Mouse (Mus musculus) urinary bladder, postnatal 36 days (tissue): ENCODE data around the gene Dock2.

Experiments used
- DNase-seq, 2 experiments: peaks; one replicate each; pipeline ENCODE4 v3.0.0; 2022; ENCODE audit warnings: low spot score in 2 of 2, mixed read lengths in 1 of 2

Dock2 gene

GRCm38 (mm10) chr11:34348287-34348918 is 435.3 kb downstream of the Dock2 start:
- peak in 1 of 2 experiments; percentile 13 for DNase-seq

DNA sequence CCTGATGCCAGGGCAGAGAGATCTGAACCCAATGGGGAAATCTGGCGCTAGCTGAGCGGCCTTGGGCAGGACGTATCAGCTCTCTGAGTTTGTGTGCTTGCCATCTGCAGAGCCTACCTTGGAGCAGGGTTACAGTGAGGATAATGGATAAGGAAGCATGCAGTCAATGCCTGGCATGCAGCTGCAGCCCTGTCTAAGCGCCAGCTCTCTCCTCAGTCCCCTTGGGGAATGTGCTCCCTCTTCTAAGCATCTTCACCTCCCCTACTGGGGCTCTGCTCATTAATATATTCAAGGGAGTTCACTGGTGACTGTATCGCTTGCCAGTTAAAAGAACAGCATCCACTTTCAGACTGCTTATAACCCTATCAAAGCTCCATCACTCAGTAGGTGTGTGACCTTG is 439.4 kb downstream of the Dock2 start:
- DNase-seq = no peak

GRCm38 (mm10) chr11:34343742-34344307 is 439.9 kb downstream of the Dock2 start:
- DNase-seq = no peak

- no peak for DNase-seq
Measured at GRCm38 (mm10) chr11:34339693-34340092, 444.0 kb downstream of the Dock2 start.

DNA sequence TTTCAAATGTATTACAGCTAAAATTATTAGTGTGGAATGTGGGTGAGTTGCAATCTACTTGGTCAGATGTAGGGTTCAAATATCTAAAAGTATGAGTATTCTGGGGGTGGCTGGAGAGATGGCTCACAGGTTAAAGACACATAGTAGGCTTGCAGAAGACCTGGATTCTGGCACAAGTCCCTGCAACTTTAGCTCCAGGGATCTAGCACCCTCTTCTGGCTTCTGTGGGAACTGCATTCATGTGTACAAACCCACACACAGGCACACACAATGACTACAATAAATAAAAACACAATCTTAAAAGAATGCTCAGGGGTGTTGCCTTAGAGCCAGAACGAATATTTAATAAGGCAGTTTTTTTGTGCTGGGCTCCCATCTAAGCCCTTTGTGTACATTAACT is 445.8 kb downstream of the Dock2 start:
- DNase-seq = no peak

- DNase-seq = no peak
Measured at GRCm38 (mm10) chr11:34332344-34333031, 451.2 kb downstream of the Dock2 start.

DNA sequence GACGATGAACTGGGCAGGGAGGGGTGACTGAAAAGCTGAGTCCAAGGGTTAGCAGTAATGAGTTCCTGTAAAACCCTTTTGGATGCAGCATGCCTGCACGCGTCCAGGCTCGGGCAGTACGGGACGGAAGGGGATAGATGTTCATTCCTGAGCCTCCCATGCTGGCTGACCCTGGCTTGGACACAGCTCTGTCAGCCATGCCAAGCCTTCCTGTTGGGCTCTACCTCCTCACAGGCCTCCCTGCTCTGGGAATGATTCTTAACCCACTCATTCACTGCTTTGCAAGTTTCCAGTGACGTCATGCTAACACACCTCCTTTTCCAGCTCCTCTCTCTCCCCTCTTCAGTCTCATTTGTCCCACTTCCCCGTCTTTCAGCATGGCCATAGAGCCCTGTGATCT is 460.0 kb downstream of the Dock2 start:
- no peak for DNase-seq

DNA sequence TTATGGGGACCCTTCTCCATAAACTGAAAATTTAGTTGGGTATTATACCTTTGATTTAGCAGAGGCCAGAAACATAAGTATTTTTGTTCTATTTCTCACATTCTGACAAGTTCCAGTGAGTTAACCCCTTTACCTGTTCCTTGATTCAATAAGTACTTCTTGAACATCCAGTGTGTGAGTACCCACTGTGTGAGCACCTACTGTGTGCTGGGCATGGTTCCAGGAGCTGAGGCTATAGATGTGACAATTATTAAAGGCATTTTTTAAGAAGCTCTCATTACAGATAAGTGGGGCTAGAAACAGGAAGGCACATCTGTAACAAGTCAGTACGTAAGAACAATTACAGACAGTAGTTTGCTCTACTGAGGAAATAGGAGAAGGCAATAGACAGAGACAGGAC is 464.4 kb downstream of the Dock2 start:
- DNase-seq = no peak

DNA sequence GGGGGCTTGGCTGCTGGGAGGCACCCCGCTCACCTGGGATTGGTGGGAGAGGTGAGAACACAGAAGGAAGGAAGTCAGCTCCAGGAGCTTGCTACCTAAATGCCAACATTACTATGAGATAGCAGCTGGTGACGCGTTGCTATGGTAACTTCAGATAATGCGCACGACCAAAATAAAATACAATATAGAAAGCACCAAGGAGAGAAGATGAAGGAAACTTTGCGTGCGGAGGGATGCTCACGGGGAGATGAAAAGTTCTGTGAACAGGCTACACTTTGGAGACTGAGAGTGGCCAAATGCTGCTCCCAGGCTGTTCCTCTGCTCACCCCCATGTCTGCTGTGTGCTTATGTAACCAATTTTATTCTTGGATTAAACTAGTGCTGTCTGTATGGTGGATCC is 466.7 kb downstream of the Dock2 start:
- DNase-seq = no peak

DNA sequence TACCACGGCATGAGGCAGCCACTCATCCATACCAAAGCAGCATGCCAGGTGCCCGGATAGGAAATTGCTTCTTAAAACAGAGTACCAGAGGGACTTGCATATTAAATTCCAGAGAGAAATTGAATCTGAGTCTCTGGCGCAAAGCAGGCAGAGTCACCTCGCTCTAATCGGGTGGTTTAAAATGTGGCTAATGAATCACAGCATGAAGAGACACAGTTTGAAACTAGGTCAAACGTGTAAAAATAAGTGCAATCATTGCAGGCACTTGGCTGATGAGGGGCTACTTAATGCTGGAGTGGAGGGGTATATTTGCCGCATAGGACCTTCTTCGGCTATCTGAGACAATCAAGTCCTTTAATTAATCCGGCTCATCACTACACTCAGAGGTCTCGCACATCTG is 467.5 kb downstream of the Dock2 start:
- no peak for DNase-seq

DNA sequence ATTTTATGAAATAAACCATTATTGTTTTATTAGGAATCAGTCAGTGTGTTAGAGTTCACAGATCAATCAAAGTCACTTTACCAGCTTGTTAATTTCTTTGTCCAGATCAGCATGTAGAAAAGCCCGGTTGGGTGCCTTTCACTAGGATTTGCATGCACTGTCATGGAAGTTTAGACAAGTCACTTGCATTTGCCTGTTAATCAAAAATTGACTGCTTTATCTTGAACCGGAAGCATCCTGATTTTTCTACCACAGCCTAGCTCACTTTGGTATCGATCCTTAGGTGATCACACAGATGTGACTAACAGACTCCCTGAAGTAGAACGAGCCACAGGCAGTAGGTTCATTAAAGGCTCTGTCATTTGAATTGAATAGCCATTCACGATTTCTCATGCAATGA is 468.3 kb downstream of the Dock2 start:
- DNase-seq = no peak

DNA sequence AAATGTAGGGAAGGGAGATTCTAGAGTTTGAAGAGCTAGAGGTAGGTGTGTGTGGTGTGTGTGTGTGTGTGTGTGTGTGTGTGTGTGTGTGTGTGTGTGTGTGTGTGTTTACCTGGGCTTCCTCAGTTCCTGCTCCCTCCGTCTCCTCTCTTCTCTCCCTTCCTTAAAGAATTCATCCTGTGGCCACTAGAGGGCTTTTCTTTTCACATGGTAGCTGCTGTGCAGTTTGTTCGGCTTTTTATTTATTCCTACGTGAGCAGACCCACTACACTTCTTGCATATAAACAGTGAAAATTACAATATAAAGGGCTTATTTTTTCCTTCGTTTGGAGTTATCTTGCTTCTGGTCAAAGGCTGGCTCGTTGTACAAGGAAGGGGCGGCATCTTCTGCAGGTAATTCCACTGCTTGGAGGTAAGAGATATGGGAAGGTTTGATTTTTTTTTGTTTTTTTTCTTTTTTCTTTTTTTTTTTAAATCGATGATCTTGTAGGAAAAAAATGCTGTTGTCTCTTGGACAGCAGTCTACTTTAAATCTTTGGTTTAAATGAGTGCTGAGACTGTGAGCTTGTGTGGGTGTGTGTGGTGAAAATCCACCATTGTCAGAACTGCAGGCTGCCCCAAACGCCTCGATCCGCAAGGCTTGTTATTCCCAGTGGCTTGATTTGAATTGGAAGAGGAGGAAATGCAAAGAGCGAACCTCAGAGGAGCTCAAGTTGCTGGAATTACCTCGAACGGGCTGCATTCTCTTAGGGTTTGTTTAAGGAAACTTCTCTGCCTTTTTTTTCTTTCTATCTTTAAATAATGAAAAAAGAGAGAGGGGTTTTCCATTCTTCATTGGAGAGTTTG is 468.9 kb downstream of the Dock2 start, which contains the start of gene Fam196b:
TSS of gene Fam196b (plus strand) at position 289 of the 846 bp plus-strand sequence.
- DNase-seq = no peak

- DNase-seq = no peak
Measured at GRCm38 (mm10) chr11:34312208-34312607, 471.5 kb downstream of the Dock2 start.

DNA sequence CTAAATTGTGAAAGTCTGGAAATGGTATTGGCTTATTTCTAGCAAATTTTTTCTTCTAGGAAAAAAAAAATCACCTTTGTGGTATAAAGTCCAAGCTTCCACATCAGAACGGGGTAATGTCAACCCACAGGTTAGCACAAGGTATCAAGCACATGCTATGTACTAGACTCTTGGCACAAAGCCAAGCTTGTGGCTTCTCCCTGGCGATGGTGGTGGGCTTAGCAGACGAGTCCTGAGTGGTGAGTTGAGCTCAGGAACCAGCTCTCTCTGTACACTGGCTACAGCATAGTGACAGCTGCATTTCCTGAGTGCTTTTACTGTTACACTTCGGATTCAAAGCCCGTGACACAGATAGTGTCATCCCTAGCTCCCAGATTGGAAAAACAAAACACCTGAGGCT is 472.0 kb downstream of the Dock2 start:
- DNase-seq = no peak

DNA sequence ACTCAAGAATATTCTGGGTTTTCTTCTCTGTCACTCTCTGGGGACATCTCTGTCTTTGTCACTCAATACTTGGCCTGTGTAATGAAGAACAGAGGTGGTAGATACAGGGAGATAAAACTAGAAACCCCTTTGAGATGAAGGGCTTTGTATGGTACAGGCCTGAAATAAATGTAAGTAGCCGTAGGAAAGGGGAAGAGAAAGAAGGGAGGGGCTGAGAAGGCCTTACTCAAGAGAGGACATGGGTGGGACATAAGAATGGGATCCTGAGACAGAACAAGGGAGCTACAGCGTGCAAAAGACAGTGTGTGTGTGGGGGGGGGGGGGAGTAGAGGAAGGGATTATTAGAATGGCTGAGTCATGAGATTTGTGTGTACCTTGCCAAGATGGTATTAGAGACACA is 474.3 kb downstream of the Dock2 start:
- DNase-seq = no peak

GRCm38 (mm10) chr11:34308731-34309130 is 475.0 kb downstream of the Dock2 start:
- no peak for DNase-seq

GRCm38 (mm10) chr11:34306231-34306630 is 477.5 kb downstream of the Dock2 start:
- DNase-seq = no peak

DNA sequence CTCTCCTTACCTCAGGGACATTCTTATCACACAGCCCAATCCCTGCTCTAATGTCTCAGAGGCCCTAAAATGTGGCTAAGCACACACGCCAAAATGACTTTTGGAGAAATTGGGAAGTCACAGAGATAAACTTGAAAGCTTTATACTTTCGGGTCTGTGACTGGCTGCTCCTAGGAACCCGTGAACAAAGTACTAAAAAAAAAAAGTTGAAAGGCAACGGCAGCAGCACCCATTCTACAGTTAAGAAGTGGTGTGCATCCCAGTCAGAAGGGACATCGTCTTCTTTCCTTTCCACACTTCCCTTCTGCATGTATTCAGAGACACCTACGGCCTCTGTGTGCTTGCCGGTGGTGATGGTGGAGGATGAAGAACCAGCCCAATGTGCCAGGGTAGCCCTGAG is 483.6 kb downstream of the Dock2 start:
- DNase-seq = no peak

GRCm38 (mm10) chr11:34299550-34299949 is 484.1 kb downstream of the Dock2 start:
- DNase-seq = no peak

GRCm38 (mm10) chr11:34297698-34298378 is 485.9 kb downstream of the Dock2 start:
- DNase-seq = no peak

DNA sequence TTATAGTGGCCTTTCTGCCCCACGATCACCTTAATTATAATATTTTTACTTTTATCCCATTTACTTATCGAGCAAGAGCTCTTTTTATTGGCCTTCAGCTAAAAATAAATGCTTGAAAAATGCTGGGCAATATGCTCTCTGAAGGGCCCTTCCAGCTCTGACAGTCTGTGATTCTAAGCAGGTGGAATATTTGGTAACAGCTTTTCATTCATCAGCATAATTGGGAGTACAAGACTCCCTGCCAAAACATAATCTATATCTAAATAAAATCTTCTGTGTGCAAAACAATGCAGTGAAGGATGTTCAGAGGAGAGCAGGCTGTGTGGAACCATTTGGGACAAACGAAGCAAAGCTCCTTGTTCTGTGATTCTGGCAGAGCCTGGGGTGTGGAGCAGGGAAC is 492.4 kb downstream of the Dock2 start:
- no peak for DNase-seq

DNA sequence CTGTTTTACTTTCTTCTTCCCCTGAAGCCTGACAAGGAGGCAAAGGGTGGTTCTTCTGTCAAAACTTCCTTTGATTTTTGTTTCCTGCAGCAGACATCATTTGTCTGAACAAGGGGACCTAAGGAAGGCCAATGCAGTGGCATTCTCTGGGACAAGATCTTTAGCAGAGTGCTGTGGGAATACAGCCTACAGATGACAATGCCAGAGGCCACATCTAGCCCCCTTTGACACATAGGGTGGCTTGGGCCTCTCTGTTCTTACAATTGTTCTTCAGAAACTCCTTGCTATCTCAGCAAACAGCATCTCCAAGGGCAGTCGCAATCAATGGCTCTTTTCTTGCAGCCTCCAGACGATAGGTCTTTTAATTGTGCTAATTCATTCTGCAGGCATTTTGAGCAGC is 493.0 kb downstream of the Dock2 start:
- DNase-seq = no peak
